Mouse (Mus musculus) midbrain, postnatal 0 days (tissue): ENCODE results near the gene Nudt11. TPM values are rescaled to one million over a fixed set of nuclear protein-coding genes. Genes with fewer than 3 reads are reported as not detected.

Experiments used
- ATAC-seq: fragments of 200-750 bp; cut with Nextera tagmentation; 2 replicates; pipeline ENCODE4 v1.8.0; 2017; ENCODE audit warnings: moderate number of reproducible peaks, mild to moderate bottlenecking, moderate TSS enrichment, moderate library complexity; ENCODE audit not compliant: low FRiP score
- DNase-seq: peaks from one replicate; pipeline ENCODE4 v3.0.0-alpha.2; 2015; ENCODE audit warnings: low spot score
- H3K27ac ChIP-seq: fragments of 300-500 bp; sonication (generic); 2 replicates; pipeline ENCODE4 v1.5.1; 2014; ENCODE audit warnings: low read depth, mild to moderate bottlenecking, low read length, mixed read lengths
- H3K27me3 ChIP-seq: fragments of 300-500 bp; sonication (generic); 2 replicates; pipeline ENCODE4 v1.6.1; 2014; ENCODE audit warnings: low read length, control low read depth, mixed read lengths; ENCODE audit not compliant: insufficient read depth
- H3K36me3 ChIP-seq: fragments of 300-500 bp; sonication (generic); 2 replicates; pipeline ENCODE4 v1.6.1; 2014; ENCODE audit warnings: low read length, control low read depth, mixed read lengths; ENCODE audit not compliant: insufficient read depth
- H3K4me1 ChIP-seq: fragments of 300-500 bp; sonication (generic); 2 replicates; pipeline ENCODE4 v1.6.1; 2014; ENCODE audit warnings: mild to moderate bottlenecking, control low read depth, antibody characterized with exemption, low read length, mixed read lengths; ENCODE audit not compliant: insufficient read depth
- H3K4me2 ChIP-seq: fragments of 300-500 bp; sonication (generic); 2 replicates; pipeline ENCODE4 v1.6.1; 2014; ENCODE audit warnings: low read depth, mild to moderate bottlenecking, low read length, mixed read lengths; ENCODE audit not compliant: poor library complexity, severe bottlenecking
- H3K4me3 ChIP-seq: fragments of 300-500 bp; sonication (generic); 2 replicates; pipeline ENCODE4 v1.5.1; 2014; ENCODE audit warnings: low read depth, mild to moderate bottlenecking, low read length, moderate library complexity
- H3K9ac ChIP-seq: fragments of 300-500 bp; sonication (generic); replicated peaks from 2 replicates; pipeline ENCODE4 v1.6.1; 2014; ENCODE audit warnings: mild to moderate bottlenecking, low read length, moderate library complexity, mixed read lengths; ENCODE audit not compliant: poor library complexity, severe bottlenecking
- H3K9me3 ChIP-seq: fragments of 300-500 bp; sonication (generic); 2 replicates; pipeline ENCODE4 v1.6.1; 2016; ENCODE audit warnings: low read length, control low read depth
- CTCF ChIP-seq: IDR thresholded peaks from 2 replicates; pipeline ENCODE4 v1.5.1; 2016; ENCODE audit warnings: antibody characterized with exemption, mild to moderate bottlenecking
- WGBS: fragments of 180-500 bp; shearing (Covaris S2); extraction: QIAGEN DNeasy Blood & Tissue Kit; methylation state at CpG from one replicate; pipeline ENCODE4 v1.1.7; 2014; 5-methylcytosine and 5-hydroxymethylcytosine counted together
- microRNA-seq: library from miRNA; unstranded; fragments of <30 nt; microRNA quantifications from one replicate; pipeline ENCODE4, GENCODE M21; 2016; ENCODE audit warnings: borderline number of aligned reads
- polyA plus RNA-seq: library from polyadenylated mRNA; unstranded; fragments of >200 nt; fragmentation: Nextera tagmentation; extraction: Ambion mirVana; gene quantifications from 2 replicates; pipeline ENCODE4 v1.2.1, GENCODE M21; 2015
- total RNA-seq: library from RNA; depleted of rRNA; stranded (reverse); fragments of >200 nt; gene quantifications from 2 replicates; pipeline ENCODE4 v1.2.3, GENCODE M21; 2014; rRNA removed

Gene Nudt11
- total and polyA plus RNA-seq, 2 experiments from 2014 or later, result 28.7 to 70.4 TPM

- H3K36me3 ChIP-seq, result no peaks in the 10 kb centered on the region
- no peaks in the 10 kb centered on the region for H3K27me3 ChIP-seq
- H3K4me3 ChIP-seq, result peak overlapping the region; percentile 54
- peak overlapping the region; percentile 63 for H3K9ac ChIP-seq
- ATAC-seq (peak; percentile 96), DNase-seq (peak; percentile 84)
- H3K9me3 ChIP-seq, result no peaks in the 10 kb centered on the region
- no peaks in the 10 kb centered on the region for H3K4me1 ChIP-seq
- peak overlapping the region; percentile 51 for H3K4me2 ChIP-seq
- peak; percentile 56 for TF ChIP-seq CTCF
- H3K27ac ChIP-seq, result peak overlapping the region; percentile 76
- 17% methylated on average over 28 of the region's 30 CpGs for WGBS
Measured at GRCm38 (mm10) chrX:6091996-6092757, 44.9 kb downstream of the Nudt11 start.

Small RNA genes lying within 50 kb of the gene (microRNA-seq; reads per million reads assigned to microRNA genes)
- gene Gm27360, result not detected

Other genes starting within 250 kb of the Nudt11 start
- 2.4 and 2.8 TPM in 2 replicates for gene AU022751, start 36.0 kb downstream of the Nudt11 start, total RNA-seq
- not detected in 2 replicates for gene AU022751, start 36.0 kb downstream of the Nudt11 start, polyA plus RNA-seq
- gene Nudt10, start 125.6 kb downstream of the Nudt11 start, total RNA-seq, result 53.3 and 57.9 TPM in 2 replicates
- 43.2 and 45.2 TPM in 2 replicates for gene Nudt10, start 125.6 kb downstream of the Nudt11 start, polyA plus RNA-seq